In genomic region chr10:115623956-115624671, GRCm38 (mm10) we compare ENCODE assay signal across 10 mouse cellular contexts. TPM values are rescaled to one million over a fixed set of nuclear protein-coding genes. Genes with fewer than 3 reads are reported as not detected.
DNase-seq lines count a peak whose midpoint lies in the region; ATAC-seq lines count a peak whose summit lies in the region.
"Had no signal": no experiment of that assay in that cellular context is flagged by ENCODE, and none has a peak within 500 bp of the region (broad histone marks: within the 10 kb centered on the region; RNA-seq: fewer than 3 reads in every experiment).

No protein-coding gene starts in this region.

- H3K4me1 ChIP-seq in kidney, embryonic 14.5 days (ENCODE audit: control insufficient read depth, insufficient read depth, low read length), result peaks cover 4% of the 10 kb centered on the region; the same call in 1 of the 2 replicates
- peaks cover 3% of the 10 kb centered on the region; the same call in 1 of the 2 replicates for H3K4me1 ChIP-seq in kidney, embryonic 16.5 days (ENCODE audit: insufficient read depth, low read length)
- no peaks in the 10 kb centered on the region for H3K4me1 ChIP-seq in forebrain, embryonic 14.5 days (ENCODE audit: control insufficient read depth, insufficient read depth, low read length)
- H3K4me1 ChIP-seq: hindbrain, embryonic 15.5 days had no signal

- no peak overlapping the region for H3K4me3 ChIP-seq in kidney, embryonic 14.5 days (ENCODE audit: low read length)
- no peak overlapping the region for H3K4me3 ChIP-seq in kidney, embryonic 16.5 days (ENCODE audit: low read length)
- H3K4me3 ChIP-seq in forebrain, embryonic 14.5 days (ENCODE audit: low read depth, low read length), result no peak overlapping the region
- H3K4me3 ChIP-seq: hindbrain, embryonic 15.5 days had no signal

- H3K27ac ChIP-seq in kidney, embryonic 14.5 days (ENCODE audit: low read depth, low read length), result no peak overlapping the region
- no peak overlapping the region; the same call in 1 of the 2 replicates for H3K27ac ChIP-seq in kidney, embryonic 16.5 days (ENCODE audit: low read length)
- no peak overlapping the region for H3K27ac ChIP-seq in forebrain, embryonic 14.5 days (ENCODE audit: low read depth, low read length)
- H3K27ac ChIP-seq: hindbrain, embryonic 15.5 days had no signal

- no peak overlapping the region for H3K9ac ChIP-seq in kidney, embryonic 14.5 days (ENCODE audit: low read depth, low read length)
- H3K9ac ChIP-seq in kidney, embryonic 16.5 days (replicated peaks; ENCODE audit: low read length), result no peak overlapping the region
- H3K9ac ChIP-seq in forebrain, embryonic 14.5 days (ENCODE audit: low read length), result no peak overlapping the region; the same call in 1 of the 2 replicates
- H3K9ac ChIP-seq: hindbrain, embryonic 15.5 days had no signal

- H3K4me2 ChIP-seq in kidney, embryonic 14.5 days (replicated peaks; ENCODE audit: low read depth, low read length), result no peak overlapping the region
- no peak overlapping the region for H3K4me2 ChIP-seq in kidney, embryonic 16.5 days (replicated peaks; ENCODE audit: low read depth, low read length)
- peak overlapping the region; percentile 35; the same call in 1 of the 2 replicates for H3K4me2 ChIP-seq in forebrain, embryonic 14.5 days (ENCODE audit: low read length)
- H3K4me2 ChIP-seq: hindbrain, embryonic 15.5 days had no signal

- DNase-seq in forebrain, embryonic 14.5 days (ENCODE audit: low spot score), result peak; percentile 80
- DNase-seq in kidney, postnatal 4 days, result peak; percentile 41 to 50
- peak; percentile 58 for DNase-seq in lung, postnatal 10 days
- DNase-seq in thymus, postnatal 25 days, result peak; percentile 2
- no peak for DNase-seq in cerebellum, postnatal 4 days (ENCODE audit: low spot score in 2 of 2)

- H3K9me3 ChIP-seq in kidney, embryonic 14.5 days (ENCODE audit: control insufficient read depth, low read length), result no peaks in the 10 kb centered on the region
- H3K9me3 ChIP-seq in kidney, embryonic 16.5 days (ENCODE audit: low read length), result no peaks in the 10 kb centered on the region
- H3K9me3 ChIP-seq in forebrain, embryonic 14.5 days (replicated peaks; ENCODE audit: control insufficient read depth, low read length), result no peaks in the 10 kb centered on the region
- H3K9me3 ChIP-seq: hindbrain, embryonic 15.5 days had no signal

- H3K27me3 ChIP-seq in kidney, embryonic 14.5 days (ENCODE audit: control insufficient read depth, insufficient read depth, low read length), result no peaks in the 10 kb centered on the region
- no peaks in the 10 kb centered on the region for H3K27me3 ChIP-seq in kidney, embryonic 16.5 days (ENCODE audit: insufficient read depth, low read length)
- H3K27me3 ChIP-seq in forebrain, embryonic 14.5 days (replicated peaks; ENCODE audit: control insufficient read depth, insufficient read depth, low read length), result peaks cover 3% of the 10 kb centered on the region; the same call in 1 of the 2 replicates
- H3K27me3 ChIP-seq: hindbrain, embryonic 15.5 days had no signal

- H3K36me3 ChIP-seq in kidney, embryonic 14.5 days (ENCODE audit: control insufficient read depth, insufficient read depth, low read length), result no peaks in the 10 kb centered on the region
- no peaks in the 10 kb centered on the region for H3K36me3 ChIP-seq in kidney, embryonic 16.5 days (ENCODE audit: insufficient read depth, low read length)
- H3K36me3 ChIP-seq in forebrain, embryonic 14.5 days (ENCODE audit: control insufficient read depth, insufficient read depth, low read length), result no peaks in the 10 kb centered on the region
- H3K36me3 ChIP-seq: hindbrain, embryonic 15.5 days had no signal

- WGBS in kidney, embryonic 14.5 days, result 50% methylated on average over 15 of the region's 15 CpGs
- WGBS in kidney, embryonic 16.5 days, result 43% methylated on average over 15 of the region's 15 CpGs
- WGBS in forebrain, embryonic 14.5 days, result 22% methylated on average over 15 of the region's 15 CpGs

- ATAC-seq in kidney, embryonic 14.5 days (ENCODE audit: low FRiP score, low TSS enrichment), result 0 out of 2 replicates have a peak, but pooled peaks have one; percentile 46
- no peak for ATAC-seq in kidney, embryonic 16.5 days (ENCODE audit: low FRiP score, low TSS enrichment)
- peak; percentile 91 for ATAC-seq in forebrain, embryonic 14.5 days
- no peak for ATAC-seq in inflammation-experienced regulatory T-cells, adult 6 months

RNA-seq across cellular contexts. Expression of gene Lgr5, which starts 36.5 kb away (rescaled TPM):
- polyA plus RNA-seq in kidney, embryonic 14.5 days (2014; fragmentation: Nextera tagmentation; extraction: Ambion mirVana), result 5.8 and 8.0 TPM in 2 replicates
- 7.3 and 7.8 TPM in 2 replicates for polyA plus RNA-seq in kidney, embryonic 16.5 days (2015; fragmentation: Nextera tagmentation; extraction: Ambion mirVana)
- polyA plus RNA-seq in forebrain, embryonic 14.5 days (2014; fragmentation: Nextera tagmentation; extraction: Ambion mirVana), result 0.41 and 0.44 TPM in 2 replicates
- under 1 TPM in 1 of 3 experiments, not detected in 2; 0.15 TPM for polyA plus RNA-seq in inflammation-experienced regulatory T-cells, adult 6 months (2017; shearing (Covaris generic))

RNA-seq across cellular contexts. Expression of gene A930009A15Rik, which starts 54.3 kb away (rescaled TPM):
- 0.37 TPM in 1 of 2 replicates, not detected in the other for polyA plus RNA-seq in kidney, embryonic 14.5 days (2014; fragmentation: Nextera tagmentation; extraction: Ambion mirVana)
- not detected in 2 replicates for polyA plus RNA-seq in kidney, embryonic 16.5 days (2015; fragmentation: Nextera tagmentation; extraction: Ambion mirVana)
- polyA plus RNA-seq in forebrain, embryonic 14.5 days (2014; fragmentation: Nextera tagmentation; extraction: Ambion mirVana), result not detected in 2 replicates
- polyA plus RNA-seq in inflammation-experienced regulatory T-cells, adult 6 months (2017; shearing (Covaris generic)), result not detected
- polyA plus RNA-seq: neural tube, embryonic 11.5 days had no signal

Comparison
In these comparisons a context has a peak if more than half of its experiments do, and no peak if none do; other contexts are left out.
1. ATAC-seq: peak in kidney, embryonic 14.5 days (single experiment) and forebrain, embryonic 14.5 days (single experiment); none in kidney, embryonic 16.5 days (single experiment) and inflammation-experienced regulatory T-cells, adult 6 months (single experiment).
2. DNase-seq: peak in forebrain, embryonic 14.5 days (single experiment), kidney, postnatal 4 days (2 of 2), lung, postnatal 10 days (single experiment) and thymus, postnatal 25 days (single experiment); none in cerebellum, postnatal 4 days (0 of 2).